Mouse (Mus musculus): Measurements from ENCODE around the gene Defb19. TPM values are rescaled to one million over a fixed set of nuclear protein-coding genes. Genes with fewer than 3 reads are reported as not detected.

The Defb19 gene
- not detected in 2 replicates for polyA plus RNA-seq (2012; rRNA removed)

DNA sequence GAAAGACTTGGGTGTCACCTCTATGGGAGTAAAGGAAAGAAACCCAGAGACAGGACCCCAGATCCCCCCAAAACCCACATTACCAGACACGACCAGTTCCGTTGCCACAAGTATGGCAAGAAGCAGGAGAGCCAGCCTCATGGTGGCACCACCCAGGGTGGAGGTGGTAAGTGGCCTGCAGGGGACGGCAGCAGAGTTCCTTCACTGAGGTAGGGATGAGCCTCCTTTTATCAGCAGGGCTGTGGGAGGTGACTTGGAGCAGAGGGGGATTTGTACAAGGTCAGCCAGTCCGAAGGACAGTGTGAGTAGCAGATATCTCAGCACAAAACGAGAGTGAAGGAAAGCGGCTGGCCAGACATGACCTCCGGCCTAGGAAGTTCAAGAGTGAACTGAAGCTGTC is at the start of gene Defb19:
Defb19 (minus strand) TSS at position 206 of the 400 bp plus-strand sequence.

DNA sequence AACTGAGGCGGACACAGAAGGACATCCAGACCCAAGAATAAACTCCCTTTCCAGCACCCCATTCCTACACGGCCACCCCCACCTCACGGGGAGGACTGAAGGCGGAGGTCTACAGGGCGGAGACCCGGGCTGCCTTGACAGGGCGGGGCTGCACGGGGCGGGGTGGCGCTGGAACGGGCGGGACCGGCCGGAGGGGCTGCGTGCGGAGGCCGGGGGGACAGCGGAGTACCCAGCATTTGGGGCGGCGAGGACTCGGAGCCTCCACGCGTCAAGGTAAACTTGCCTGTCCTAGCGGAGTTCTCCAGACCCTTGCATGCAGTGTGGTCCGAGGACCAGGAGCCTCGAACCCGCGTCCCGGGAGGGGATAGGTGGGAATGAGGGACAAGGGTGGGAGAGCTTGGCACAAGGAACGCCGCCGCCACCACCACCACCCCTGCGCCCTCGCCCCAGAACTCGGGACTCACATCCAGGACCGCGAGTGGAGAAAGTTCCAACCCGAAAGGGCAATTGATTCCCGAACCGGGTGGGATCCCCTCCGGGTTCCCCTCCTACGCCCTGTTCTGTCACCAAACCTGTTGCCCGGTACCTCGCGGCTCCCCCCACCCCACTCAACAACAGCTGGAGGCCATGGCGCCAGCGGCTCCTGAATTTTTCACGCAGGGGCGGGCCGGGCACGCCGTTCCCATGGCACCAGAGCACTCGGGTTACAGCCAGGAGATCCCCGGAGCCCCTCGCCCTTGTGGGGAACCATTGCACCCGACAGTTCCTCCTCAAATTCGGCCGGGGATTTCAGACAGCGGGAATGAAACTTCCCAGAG is 46.9 kb upstream of the Defb19 start, which contains the start of gene Rem1:
Rem1 (plus strand) TSS at position 178 of the 818 bp plus-strand sequence.

DNA sequence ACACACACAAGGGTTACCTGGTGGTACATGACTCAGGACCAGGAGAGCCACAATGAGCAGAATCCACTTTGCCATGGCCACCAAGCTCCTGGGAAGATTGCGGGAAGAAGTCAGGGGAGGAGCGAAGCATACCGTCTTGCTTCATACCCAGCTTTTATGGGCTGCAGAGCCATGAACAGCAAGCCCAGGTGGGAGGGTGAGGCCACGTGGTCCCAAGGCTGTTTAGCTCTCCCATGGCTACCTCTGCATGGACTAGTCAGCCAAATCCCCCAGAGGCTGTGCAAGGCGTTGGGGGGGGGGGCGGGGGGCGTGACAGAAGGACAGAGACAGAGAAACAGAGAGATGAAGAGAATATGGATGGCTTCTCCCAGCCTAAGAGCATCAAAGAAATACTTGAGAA is 42.8 kb upstream of the Defb19 start, which contains the start of gene Defb25:
Defb25 (minus strand) TSS at position 101 of the 400 bp plus-strand sequence.

DNA sequence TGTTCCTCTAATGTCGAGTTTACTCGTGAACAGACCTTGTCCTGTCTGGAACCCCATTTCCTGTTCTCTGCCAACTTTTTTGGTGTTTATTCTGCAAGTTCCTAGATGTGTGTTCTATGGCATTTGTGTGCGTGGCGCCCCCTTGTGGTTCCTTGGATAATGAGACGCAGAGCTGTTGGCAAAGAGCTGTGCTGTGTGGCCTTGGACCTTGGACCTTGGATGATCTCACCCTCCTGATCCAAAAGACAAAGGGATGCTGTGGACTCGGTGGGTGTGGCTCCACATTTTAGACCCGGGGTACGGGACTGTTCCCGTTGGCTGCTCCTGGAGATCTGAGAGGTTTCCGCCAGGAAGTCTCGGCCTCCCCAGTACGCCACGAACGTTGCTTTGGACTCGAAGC is 23.9 kb upstream of the Defb19 start, which contains the start of gene Defb36:
Defb36 (plus strand) TSS at position 271 of the 400 bp plus-strand sequence.

DNA sequence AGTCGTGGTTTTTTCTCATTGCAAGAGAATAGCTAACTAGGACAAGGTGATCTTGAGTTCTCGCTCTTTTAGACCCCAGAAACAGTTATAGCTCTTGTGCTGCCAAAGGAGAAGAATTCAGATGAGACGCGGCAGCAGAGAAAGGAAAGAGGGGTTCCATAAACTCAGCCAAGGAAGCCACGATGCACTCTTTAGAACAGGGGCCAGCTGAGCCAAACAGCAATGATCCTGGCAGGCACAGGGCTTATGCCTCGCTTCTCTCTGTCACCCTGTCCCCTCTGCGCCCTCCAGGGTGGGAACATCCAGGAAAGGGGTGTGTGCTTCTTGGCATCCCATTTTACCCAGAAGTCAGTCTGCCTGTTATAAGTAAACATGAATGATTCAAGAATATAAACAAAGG is 19.2 kb upstream of the Defb19 start, which contains the start of gene Defb45:
Defb45 (minus strand) TSS at position 101 of the 400 bp plus-strand sequence.

DNA sequence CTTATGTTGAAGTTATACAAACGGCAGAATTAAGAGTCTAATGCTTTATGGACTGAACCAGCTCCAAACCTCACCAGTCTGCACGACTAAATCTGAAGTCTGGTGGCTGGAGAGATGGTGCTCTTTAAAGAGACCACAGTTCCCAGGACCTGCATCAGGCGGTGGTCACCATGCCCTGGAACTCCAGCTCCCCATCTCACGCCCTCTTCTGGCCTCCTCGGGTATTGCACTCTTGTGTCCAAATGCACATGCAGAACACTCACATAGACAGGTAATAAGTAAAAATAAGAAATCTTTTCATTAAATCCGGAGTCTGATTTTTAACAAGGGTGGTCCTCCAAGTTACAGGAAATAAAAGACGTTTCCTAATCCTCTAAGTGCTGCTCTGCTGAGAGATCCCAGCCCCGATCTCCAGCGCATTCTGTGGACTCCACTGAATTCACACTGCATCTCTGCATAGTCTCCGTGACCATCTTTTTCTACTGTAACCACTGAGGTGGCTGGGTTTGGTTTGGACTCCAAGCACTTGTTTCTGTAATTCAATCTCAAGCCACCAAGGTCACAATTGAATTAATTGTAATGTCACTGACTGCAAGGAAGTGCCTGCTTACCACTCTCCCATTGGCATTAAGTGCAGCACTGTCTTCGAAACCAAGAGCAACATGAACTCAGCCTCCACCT is 7.9 kb downstream of the Defb19 start, which contains the start of gene Defb21:
Defb21 (plus strand) TSS at position 631 of the 681 bp plus-strand sequence.

DNA sequence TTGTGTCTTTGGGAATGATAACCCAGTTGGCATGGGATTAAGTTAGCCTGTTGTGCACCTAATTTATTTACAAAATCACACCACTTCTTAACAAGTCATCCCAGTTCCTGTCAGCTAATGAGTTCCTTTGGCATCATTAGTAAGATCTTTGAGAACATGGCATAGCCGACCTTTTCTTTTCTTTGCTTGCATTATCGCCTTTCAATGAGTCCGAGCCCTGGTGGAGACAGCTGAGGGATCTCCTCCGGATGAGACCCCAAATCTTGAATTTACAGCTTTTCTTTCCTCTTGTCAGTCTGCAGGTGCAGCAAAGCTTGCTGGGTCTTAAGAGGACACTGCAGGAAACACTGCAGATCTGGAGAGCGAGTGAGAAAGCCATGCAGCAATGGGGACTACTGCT is 11.1 kb downstream of the Defb19 start, which contains the start of gene Gm17416:
Gm17416 (plus strand) TSS at position 301 of the 400 bp plus-strand sequence.

DNA sequence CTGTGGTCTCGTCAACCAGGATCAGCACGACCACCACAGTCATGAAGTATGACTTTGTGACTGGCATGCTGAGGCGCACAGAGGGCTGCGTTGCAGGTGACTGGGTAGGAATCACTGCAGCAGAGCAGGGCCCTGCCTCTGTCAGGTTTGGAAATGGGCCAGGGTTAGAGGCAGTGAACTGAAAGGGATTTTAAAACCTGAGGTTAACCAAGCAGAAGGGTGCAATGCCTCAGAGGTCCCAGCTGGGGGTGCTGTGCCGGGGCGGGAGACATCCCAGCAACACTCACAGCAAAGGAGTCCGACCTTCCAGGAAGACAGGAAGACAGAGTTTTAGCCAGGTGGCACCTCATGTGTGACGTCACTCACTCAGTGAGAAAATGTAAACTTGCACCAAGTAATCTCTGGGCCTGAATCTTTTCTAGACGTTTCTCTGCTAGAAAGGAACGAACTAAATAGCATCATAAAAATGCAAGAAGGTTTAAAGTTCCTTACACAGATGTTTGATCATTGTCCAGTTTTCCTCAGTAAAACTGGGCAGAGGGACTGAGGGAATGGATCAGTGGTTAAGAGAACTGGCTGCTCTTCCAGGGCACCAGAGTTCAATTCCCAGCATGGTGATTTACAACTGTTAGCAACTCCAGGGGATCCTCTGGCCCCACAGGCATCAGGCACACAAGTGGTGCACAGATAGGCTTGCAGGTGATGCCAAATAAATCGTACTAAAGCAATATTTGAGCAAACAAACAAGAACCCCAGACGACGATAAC is 40.0 kb downstream of the Defb19 start, which contains the start of gene Defb29:
Defb29 (minus strand) TSS at position 155 of the 767 bp plus-strand sequence.

Other genes with a start within 250 kb of the Defb19 start
- 145 and 183 TPM in 2 replicates for gene Rbck1, start 247.7 kb downstream of the Defb19 start, polyA plus RNA-seq (2012; rRNA removed)
- gene Trib3, start 236.3 kb downstream of the Defb19 start, polyA plus RNA-seq (2012; rRNA removed): 1.2 and 1.3 TPM in 2 replicates
- gene Nrsn2, start 203.7 kb downstream of the Defb19 start, polyA plus RNA-seq (2012; rRNA removed): 4.1 and 6.5 TPM in 2 replicates
- 51.5 and 69.9 TPM in 2 replicates for gene Sox12, start 182.2 kb downstream of the Defb19 start, polyA plus RNA-seq (2012; rRNA removed)
- 42.1 and 60.6 TPM in 2 replicates for gene Zcchc3, start 165.3 kb downstream of the Defb19 start, polyA plus RNA-seq (2012; rRNA removed)
- gene 6820408C15Rik, start 164.7 kb downstream of the Defb19 start, polyA plus RNA-seq (2012; rRNA removed): 1.0 and 1.4 TPM in 2 replicates
- not detected in 2 replicates for gene Defb23, start 115.7 kb downstream of the Defb19 start, polyA plus RNA-seq (2012; rRNA removed)
- gene Defb20, start 103.2 kb downstream of the Defb19 start, polyA plus RNA-seq (2012; rRNA removed): not detected in 2 replicates
- gene Defb22, start 90.2 kb downstream of the Defb19 start, polyA plus RNA-seq (2012; rRNA removed): not detected in 2 replicates
- gene Defb26, start 68.6 kb downstream of the Defb19 start, polyA plus RNA-seq (2012; rRNA removed): not detected in 2 replicates
- not detected in 2 replicates for gene Defb28, start 62.1 kb downstream of the Defb19 start, polyA plus RNA-seq (2012; rRNA removed)
- gene Defb29, start 40.2 kb downstream of the Defb19 start, polyA plus RNA-seq (2012; rRNA removed): not detected in 2 replicates
- gene Gm17416, start 11.0 kb downstream of the Defb19 start, polyA plus RNA-seq (2012; rRNA removed): not detected in 2 replicates
- not detected in 2 replicates for gene Defb21, start 7.6 kb downstream of the Defb19 start, polyA plus RNA-seq (2012; rRNA removed)
- gene Defb45, start 19.1 kb upstream of the Defb19 start, polyA plus RNA-seq (2012; rRNA removed): not detected in 2 replicates
- not detected in 2 replicates for gene Defb36, start 24.0 kb upstream of the Defb19 start, polyA plus RNA-seq (2012; rRNA removed)
- gene Defb25, start 42.7 kb upstream of the Defb19 start, polyA plus RNA-seq (2012; rRNA removed): 0.56 TPM in 1 of 2 replicates, not detected in the other
- gene Rem1, start 46.6 kb upstream of the Defb19 start, polyA plus RNA-seq (2012; rRNA removed): 0.23 and 1.1 TPM in 2 replicates
- 99.6 and 122 TPM in 2 replicates for gene H13, start 89.1 kb upstream of the Defb19 start, polyA plus RNA-seq (2012; rRNA removed)
- gene Mcts2, start 106.7 kb upstream of the Defb19 start, polyA plus RNA-seq (2012; rRNA removed): 20.2 and 36.9 TPM in 2 replicates
- gene Id1, start 155.9 kb upstream of the Defb19 start, polyA plus RNA-seq (2012; rRNA removed): 218 and 227 TPM in 2 replicates
- 5.5 and 5.7 TPM in 2 replicates for gene Cox4i2, start 173.9 kb upstream of the Defb19 start, polyA plus RNA-seq (2012; rRNA removed)

All from central nervous system, embryonic 11.5 days (tissue).